ENCODE assay signal across 9 mouse cellular contexts in genomic region chr5:103680381-103680780, GRCm38 (mm10). TPM values are rescaled to one million over a fixed set of nuclear protein-coding genes. Genes with fewer than 3 reads are reported as not detected.
DNase-seq lines count a peak whose midpoint lies in the region; ATAC-seq and TF ChIP-seq lines count a peak whose summit lies in the region.
"Had no signal": no experiment of that assay in that cellular context is flagged by ENCODE, and none has a peak within 500 bp of the region (broad histone marks: within the 10 kb centered on the region; RNA-seq: fewer than 3 reads in every experiment).

No protein-coding gene starts in this region.

- intact Hi-C loops in heart, postnatal 36 days (cut with DNase I) = loop anchor here (1.0 to 5.0 kb wide), 3 partner anchors 137 to 247 kb away; no protein-coding TSS in a partner anchor
- intact Hi-C loops in left cerebral cortex, adult 2 months (cut with DNase I) = loop anchor here (1.0 to 5.0 kb wide), 2 partner anchors 137 to 247 kb away; no protein-coding TSS in a partner anchor

- TF ChIP-seq CTCF in left cerebral cortex, adult 2 months (IDR thresholded peaks at IDR 0.05) = peak; percentile 98
- TF ChIP-seq CTCF in testis, adult 2 months (IDR thresholded peaks at IDR 0.05; ENCODE audit: control insufficient read depth, insufficient read depth, insufficient replicate concordance, low read depth, low read length) = peak; percentile 62; the same call in 1 of the 2 replicates

- H3K9me3 ChIP-seq in neural tube, embryonic 15.5 days (replicated peaks) = no peaks in the 10 kb centered on the region
- H3K9me3 ChIP-seq: neural tube, embryonic 12.5 days had no signal

- H3K4me3 ChIP-seq in neural tube, embryonic 15.5 days (replicated peaks) = no peak overlapping the region
- no peak overlapping the region for H3K4me3 ChIP-seq in left cerebral cortex, adult 2 months
- no peak overlapping the region for H3K4me3 ChIP-seq in testis, adult 2 months (ENCODE audit: control insufficient read depth, low read depth, low read length)
- H3K4me3 ChIP-seq: neural tube, embryonic 12.5 days had no signal

- ATAC-seq in neural tube, embryonic 15.5 days (ENCODE audit: low FRiP score) = no peak

- peak; percentile 74 for DNase-seq in neural tube, embryonic 10.5 days (ENCODE audit: extremely low spot score, low spot score)
- peak; percentile 87 for DNase-seq in adrenal gland, postnatal 10 days
- peak; percentile 58 for DNase-seq in embryo, embryonic 11.5 days (ENCODE audit: low read depth, low spot score)
- peak; percentile 85 for DNase-seq in heart, postnatal 36 days
- peak; percentile 65 to 79 for DNase-seq in left cerebral cortex, adult 2 months (ENCODE audit: extremely low spot score in 1 of 2, low spot score in 2 of 2)
- DNase-seq in mesoderm, embryonic 11.5 days (ENCODE audit: low read depth, low spot score) = peak; percentile 74

- 39% methylated on average over 4 of the region's 4 CpGs for WGBS in neural tube, embryonic 15.5 days

- no peak overlapping the region for H3K27ac ChIP-seq in neural tube, embryonic 15.5 days (replicated peaks)
- no peak overlapping the region for H3K27ac ChIP-seq in left cerebral cortex, adult 2 months
- no peak overlapping the region for H3K27ac ChIP-seq in testis, adult 2 months (ENCODE audit: control insufficient read depth, insufficient read depth, low read depth, low read length)
- H3K27ac ChIP-seq: neural tube, embryonic 12.5 days had no signal

- no peaks in the 10 kb centered on the region for H3K36me3 ChIP-seq in neural tube, embryonic 15.5 days
- no peaks in the 10 kb centered on the region for H3K36me3 ChIP-seq in testis, adult 2 months (ENCODE audit: control insufficient read depth, insufficient read depth, low read length)
- H3K36me3 ChIP-seq: neural tube, embryonic 12.5 days had no signal

- no peaks in the 10 kb centered on the region; the same call in 1 of the 2 replicates for H3K27me3 ChIP-seq in neural tube, embryonic 15.5 days (replicated peaks)
- H3K27me3 ChIP-seq in testis, adult 2 months (ENCODE audit: control insufficient read depth, insufficient read depth, low read length) = no peaks in the 10 kb centered on the region
- H3K27me3 ChIP-seq: neural tube, embryonic 12.5 days had no signal

- no peak overlapping the region for H3K9ac ChIP-seq in neural tube, embryonic 15.5 days (replicated peaks)
- H3K9ac ChIP-seq: neural tube, embryonic 12.5 days had no signal

- no peaks in the 10 kb centered on the region for H3K4me1 ChIP-seq in neural tube, embryonic 15.5 days
- no peaks in the 10 kb centered on the region for H3K4me1 ChIP-seq in testis, adult 2 months (ENCODE audit: control insufficient read depth, insufficient read depth, low read length)
- H3K4me1 ChIP-seq: neural tube, embryonic 12.5 days had no signal

- TF ChIP-seq POLR2A in testis, adult 2 months (IDR thresholded peaks at IDR 0.05; ENCODE audit: control insufficient read depth, low read depth, low read length) = no peak

- H3K4me2 ChIP-seq in neural tube, embryonic 15.5 days = no peak overlapping the region
- H3K4me2 ChIP-seq: neural tube, embryonic 12.5 days had no signal

RNA-seq across cellular contexts. Expression of gene Aff1, which starts 11.8 kb away (rescaled TPM):
- polyA plus RNA-seq in neural tube, embryonic 15.5 days (2015; fragmentation: Nextera tagmentation; extraction: Ambion mirVana) = 1.7 and 5.8 TPM in 2 replicates
- total RNA-seq in adrenal gland, postnatal 10 days (2021) = 10 to 100 TPM; 31.6 to 32.4 TPM
- total RNA-seq in heart, postnatal 36 days (2021) = 10 to 100 TPM; 36.1 to 52.1 TPM
- 10 to 100 TPM; 12.8 to 16.7 TPM for total RNA-seq in left cerebral cortex, adult 2 months (2021)
- polyA plus RNA-seq in testis, adult 2 months (2012; rRNA removed) = 1.3 and 1.4 TPM in 2 replicates

RNA-seq across cellular contexts. Expression of gene 1700016H13Rik, which starts 24.6 kb away (rescaled TPM):
- 0.17 TPM in 1 of 2 replicates, not detected in the other for polyA plus RNA-seq in neural tube, embryonic 15.5 days (2015; fragmentation: Nextera tagmentation; extraction: Ambion mirVana)
- not detected for total RNA-seq in adrenal gland, postnatal 10 days (2021)
- total RNA-seq in heart, postnatal 36 days (2021) = not detected
- not detected for total RNA-seq in left cerebral cortex, adult 2 months (2021)
- 429 TPM in 2 replicates for polyA plus RNA-seq in testis, adult 2 months (2012; rRNA removed)

RNA-seq across cellular contexts. Expression of gene Slc10a6, which starts 51.2 kb away (rescaled TPM):
- polyA plus RNA-seq in neural tube, embryonic 15.5 days (2015; fragmentation: Nextera tagmentation; extraction: Ambion mirVana) = 0.36 and 0.38 TPM in 2 replicates
- total RNA-seq in adrenal gland, postnatal 10 days (2021) = 1 to 10 TPM; 1.6 to 2.5 TPM
- 1 to 10 TPM; 5.2 to 8.0 TPM for total RNA-seq in heart, postnatal 36 days (2021)
- total RNA-seq in left cerebral cortex, adult 2 months (2021) = under 1 TPM in 1 of 2 experiments, not detected in 1; 0.21 TPM
- polyA plus RNA-seq in testis, adult 2 months (2012; rRNA removed) = 0.85 and 1.2 TPM in 2 replicates
